16 mouse cellular contexts compared by ENCODE assay signal in genomic region chr5:129943402-129943801, GRCm38 (mm10). TPM values are rescaled to one million over a fixed set of nuclear protein-coding genes. Genes with fewer than 3 reads are reported as not detected.
DNase-seq lines count a peak whose midpoint lies in the region; ATAC-seq and TF ChIP-seq lines count a peak whose summit lies in the region.
"Had no signal": no experiment of that assay in that cellular context is flagged by ENCODE, and none has a peak within 500 bp of the region (broad histone marks: within the 10 kb centered on the region; RNA-seq: fewer than 3 reads in every experiment).

No protein-coding gene starts in this region.

- ATAC-seq in kidney, embryonic 15.5 days (replicated peaks; ENCODE audit: low FRiP score): no peak
- no peak for ATAC-seq in stomach, embryonic 16.5 days (ENCODE audit: insufficient read depth, low FRiP score)
- no peak for ATAC-seq in stomach, postnatal 0 days (ENCODE audit: low FRiP score, low TSS enrichment)

- no peaks in the 10 kb centered on the region; the same call in none of the 2 replicates for H3K4me1 ChIP-seq in heart, embryonic 10.5 days
- peaks cover 16% of the 10 kb centered on the region for H3K4me1 ChIP-seq in kidney, embryonic 15.5 days
- H3K4me1 ChIP-seq in stomach, embryonic 16.5 days (ENCODE audit: control insufficient read depth, insufficient read depth, low read length): peaks cover 4% of the 10 kb centered on the region; the same call in 1 of the 2 replicates
- H3K4me1 ChIP-seq in stomach, postnatal 0 days (replicated peaks; ENCODE audit: control insufficient read depth, insufficient read depth): no peaks in the 10 kb centered on the region
- H3K4me1 ChIP-seq: stomach, embryonic 15.5 days had no signal

- H3K9ac ChIP-seq in kidney, embryonic 15.5 days: no peak overlapping the region
- H3K9ac ChIP-seq in stomach, embryonic 16.5 days (ENCODE audit: low read length): no peak overlapping the region
- H3K9ac ChIP-seq in stomach, postnatal 0 days (ENCODE audit: low read length): no peak overlapping the region

- H3K27ac ChIP-seq in heart, embryonic 10.5 days: no peak overlapping the region
- no peak overlapping the region for H3K27ac ChIP-seq in kidney, embryonic 15.5 days
- no peak overlapping the region for H3K27ac ChIP-seq in stomach, embryonic 16.5 days (ENCODE audit: low read length)
- no peak overlapping the region for H3K27ac ChIP-seq in stomach, postnatal 0 days (replicated peaks)
- H3K27ac ChIP-seq: forebrain, embryonic 12.5 days had no signal

- peak overlapping the region; percentile 93; the same call in 1 of the 2 replicates for H3K4me3 ChIP-seq in heart, embryonic 10.5 days
- H3K4me3 ChIP-seq in kidney, embryonic 15.5 days (replicated peaks): no peak overlapping the region; the same call in 1 of the 2 replicates
- H3K4me3 ChIP-seq in stomach, embryonic 16.5 days (replicated peaks; ENCODE audit: low read length): no peak overlapping the region
- H3K4me3 ChIP-seq in stomach, postnatal 0 days (ENCODE audit: low read depth, low read length): no peak overlapping the region

- peaks cover 10% of the 10 kb centered on the region; the same call in 1 of the 2 replicates for H3K36me3 ChIP-seq in heart, embryonic 10.5 days
- peaks cover 7% of the 10 kb centered on the region; the same call in 1 of the 2 replicates for H3K36me3 ChIP-seq in kidney, embryonic 15.5 days
- no peaks in the 10 kb centered on the region for H3K36me3 ChIP-seq in stomach, embryonic 16.5 days (ENCODE audit: control insufficient read depth, insufficient read depth, low read length)
- no peaks in the 10 kb centered on the region for H3K36me3 ChIP-seq in stomach, postnatal 0 days (ENCODE audit: control insufficient read depth, insufficient read depth, low read length)

- TF ChIP-seq CTCF in stomach, postnatal 0 days (IDR thresholded peaks at IDR 0.05; ENCODE audit: low read depth): no peak

- no peak for DNase-seq in heart, embryonic 10.5 days (ENCODE audit: low spot score)
- no peak for DNase-seq in heart, adult 8-10 months (ENCODE audit: low spot score)
- no peak for DNase-seq in kidney, postnatal 14 days
- no peak for DNase-seq in stomach, postnatal 0 days (ENCODE audit: low spot score)
- DNase-seq in thymus, postnatal 10 days (ENCODE audit: low spot score in 2 of 2): no peak
- DNase-seq in thymus, postnatal 14 days: no peak
- DNase-seq: adrenal gland, postnatal 36 days; heart, adult 2 months; kidney, postnatal 10 days; layer of hippocampus, adult 9-11 months; lung, adult 2 months; thymus, postnatal 4 days had no signal

- no peaks in the 10 kb centered on the region for H3K27me3 ChIP-seq in heart, embryonic 10.5 days (ENCODE audit: insufficient read depth, poor library complexity, severe bottlenecking)
- H3K27me3 ChIP-seq in kidney, embryonic 15.5 days: no peaks in the 10 kb centered on the region
- H3K27me3 ChIP-seq in stomach, embryonic 16.5 days (ENCODE audit: control insufficient read depth, insufficient read depth, low read length): no peaks in the 10 kb centered on the region
- no peaks in the 10 kb centered on the region for H3K27me3 ChIP-seq in stomach, postnatal 0 days (ENCODE audit: control insufficient read depth, insufficient read depth, low read length)
- H3K27me3 ChIP-seq: forebrain, embryonic 12.5 days; stomach, embryonic 15.5 days had no signal

- WGBS in heart, embryonic 10.5 days: 57% methylated on average over 1 of the region's 1 CpGs
- WGBS in kidney, embryonic 15.5 days: 72% methylated on average over 1 of the region's 1 CpGs
- WGBS in stomach, embryonic 16.5 days: 63% methylated on average over 1 of the region's 1 CpGs
- WGBS in stomach, postnatal 0 days: 63% methylated on average over 1 of the region's 1 CpGs

- H3K9me3 ChIP-seq in heart, embryonic 10.5 days: no peaks in the 10 kb centered on the region
- no peaks in the 10 kb centered on the region for H3K9me3 ChIP-seq in kidney, embryonic 15.5 days (replicated peaks)
- H3K9me3 ChIP-seq in stomach, embryonic 16.5 days (replicated peaks; ENCODE audit: control insufficient read depth, low read length): no peaks in the 10 kb centered on the region
- H3K9me3 ChIP-seq in stomach, postnatal 0 days (ENCODE audit: control insufficient read depth, low read length): no peaks in the 10 kb centered on the region
- H3K9me3 ChIP-seq: forebrain, embryonic 12.5 days; stomach, embryonic 15.5 days had no signal

- no peak for TF ChIP-seq EP300 in stomach, postnatal 0 days (optimal IDR thresholded peaks at IDR 0.05)

- 0 out of 2 replicates have a peak overlapping the region, but pooled peaks have one; percentile 12 for H3K4me2 ChIP-seq in kidney, embryonic 15.5 days
- H3K4me2 ChIP-seq in stomach, embryonic 16.5 days (ENCODE audit: low read depth, low read length): peak overlapping the region; percentile 24; the same call in 1 of the 2 replicates
- H3K4me2 ChIP-seq in stomach, postnatal 0 days (replicated peaks; ENCODE audit: low read depth): no peak overlapping the region

RNA-seq across cellular contexts. Expression of gene Vkorc1l1, which starts 1.6 kb away (rescaled TPM):
- polyA plus RNA-seq in heart, embryonic 10.5 days (2016; fragmentation: Nextera tagmentation; extraction: Ambion mirVana): 18.3 and 25.8 TPM in 2 replicates
- total RNA-seq in heart, adult 8-10 months (2022): 10 to 100 TPM; 14.7 to 18.3 (median 17.0) TPM
- polyA plus RNA-seq in kidney, embryonic 15.5 days (2015; fragmentation: Nextera tagmentation; extraction: Ambion mirVana): 26.3 and 30.2 TPM in 2 replicates
- 19.2 TPM in 2 replicates for polyA plus RNA-seq in stomach, embryonic 16.5 days (2015; fragmentation: Nextera tagmentation; extraction: Ambion mirVana)
- polyA plus RNA-seq in stomach, postnatal 0 days (2015; fragmentation: Nextera tagmentation; extraction: Ambion mirVana): 24.1 TPM in 2 replicates

RNA-seq across cellular contexts. Expression of gene Nupr1l, which starts 35.1 kb away (rescaled TPM):
- polyA plus RNA-seq in heart, embryonic 10.5 days (2016; fragmentation: Nextera tagmentation; extraction: Ambion mirVana): 1.8 and 2.4 TPM in 2 replicates
- 1 to 10 TPM in 2 of 4 experiments, under 1 TPM in 2; 0.47 to 1.7 (median 1.0) TPM for total RNA-seq in heart, adult 8-10 months (2022)
- 3.6 and 4.2 TPM in 2 replicates for polyA plus RNA-seq in kidney, embryonic 15.5 days (2015; fragmentation: Nextera tagmentation; extraction: Ambion mirVana)
- 2.7 and 2.9 TPM in 2 replicates for polyA plus RNA-seq in stomach, embryonic 16.5 days (2015; fragmentation: Nextera tagmentation; extraction: Ambion mirVana)
- 2.2 and 3.0 TPM in 2 replicates for polyA plus RNA-seq in stomach, postnatal 0 days (2015; fragmentation: Nextera tagmentation; extraction: Ambion mirVana)

RNA-seq across cellular contexts. Expression of gene Phkg1, which starts 45.1 kb away (rescaled TPM):
- polyA plus RNA-seq in heart, embryonic 10.5 days (2016; fragmentation: Nextera tagmentation; extraction: Ambion mirVana): 0.48 and 0.53 TPM in 2 replicates
- total RNA-seq in heart, adult 8-10 months (2022): 10 to 100 TPM; 14.9 to 25.5 (median 21.2) TPM
- polyA plus RNA-seq in kidney, embryonic 15.5 days (2015; fragmentation: Nextera tagmentation; extraction: Ambion mirVana): 0.27 and 0.31 TPM in 2 replicates
- polyA plus RNA-seq in stomach, embryonic 16.5 days (2015; fragmentation: Nextera tagmentation; extraction: Ambion mirVana): 0.11 and 0.41 TPM in 2 replicates
- polyA plus RNA-seq in stomach, postnatal 0 days (2015; fragmentation: Nextera tagmentation; extraction: Ambion mirVana): 0.08 and 0.25 TPM in 2 replicates

RNA-seq across cellular contexts. Expression of gene Zbed5, which starts 47.9 kb away (rescaled TPM):
- 4.2 and 5.4 TPM in 2 replicates for polyA plus RNA-seq in heart, embryonic 10.5 days (2016; fragmentation: Nextera tagmentation; extraction: Ambion mirVana)
- total RNA-seq in heart, adult 8-10 months (2022): under 1 TPM; 0.19 to 0.47 (median 0.39) TPM
- 6.4 and 7.1 TPM in 2 replicates for polyA plus RNA-seq in kidney, embryonic 15.5 days (2015; fragmentation: Nextera tagmentation; extraction: Ambion mirVana)
- 2.4 and 3.7 TPM in 2 replicates for polyA plus RNA-seq in stomach, embryonic 16.5 days (2015; fragmentation: Nextera tagmentation; extraction: Ambion mirVana)
- polyA plus RNA-seq in stomach, postnatal 0 days (2015; fragmentation: Nextera tagmentation; extraction: Ambion mirVana): 1.8 and 2.6 TPM in 2 replicates

RNA-seq across cellular contexts. Expression of gene Chchd2, which starts 56.1 kb away (rescaled TPM):
- 962 and 1,044 TPM in 2 replicates for polyA plus RNA-seq in heart, embryonic 10.5 days (2016; fragmentation: Nextera tagmentation; extraction: Ambion mirVana)
- 1,000 to 10,000 TPM; 1,037 to 1,147 (median 1,095) TPM for total RNA-seq in heart, adult 8-10 months (2022)
- polyA plus RNA-seq in kidney, embryonic 15.5 days (2015; fragmentation: Nextera tagmentation; extraction: Ambion mirVana): 984 and 1,043 TPM in 2 replicates
- polyA plus RNA-seq in stomach, embryonic 16.5 days (2015; fragmentation: Nextera tagmentation; extraction: Ambion mirVana): 800 and 813 TPM in 2 replicates
- polyA plus RNA-seq in stomach, postnatal 0 days (2015; fragmentation: Nextera tagmentation; extraction: Ambion mirVana): 906 and 964 TPM in 2 replicates
